Mouse (Mus musculus) CH12.LX (cell line): ENCODE measurements around the gene Dusp22.

Experiments
- CHD2 ChIP-seq: IDR thresholded peaks from 2 replicates; pipeline ENCODE4 v1.6.1; 2011; ENCODE audit warnings: low read length, improper control_type of control experiment
- CTCF ChIP-seq, 2 experiments: IDR thresholded peaks in 1 of 2; conservative IDR thresholded peaks in 1 of 2; 2 replicates each; pipeline ENCODE4 v1.5.1; 2011 to 2012; ENCODE audit warnings: low read depth in 2 of 2, low read length in 2 of 2, improper control_type of control experiment in 1 of 2, inconsistent platforms in 1 of 2, mild to moderate bottlenecking in 1 of 2, moderate library complexity in 1 of 2
- E2F4 ChIP-seq: IDR thresholded peaks from 2 replicates; pipeline ENCODE4 v1.6.1; 2011; ENCODE audit warnings: low read depth, low read length, improper control_type of control experiment; ENCODE audit not compliant: insufficient replicate concordance
- ELF1 ChIP-seq: IDR thresholded peaks from 2 replicates; pipeline ENCODE4 v1.6.1; 2014; ENCODE audit warnings: low read depth, mild to moderate bottlenecking, inconsistent platforms, low read length, improper control_type of control experiment
- EP300 ChIP-seq: IDR thresholded peaks from 2 replicates; pipeline ENCODE4 v1.6.1; 2011; ENCODE audit warnings: low read length, improper control_type of control experiment
- GABPA ChIP-seq: IDR thresholded peaks from 2 replicates; pipeline ENCODE4 v1.6.1; 2012; ENCODE audit warnings: low read depth, low read length, improper control_type of control experiment, inconsistent platforms; ENCODE audit not compliant: insufficient replicate concordance
- MAFK ChIP-seq: IDR thresholded peaks from 2 replicates; pipeline ENCODE4 v1.6.1; 2011; ENCODE audit warnings: low read length, improper control_type of control experiment; ENCODE audit not compliant: insufficient replicate concordance
- PAX5 ChIP-seq: IDR thresholded peaks from 2 replicates; pipeline ENCODE4 v1.6.1; 2012; ENCODE audit warnings: low read length, inconsistent platforms, mixed read lengths
- POLR2A ChIP-seq: IDR thresholded peaks from 2 replicates; pipeline ENCODE4 v1.6.1; 2011; ENCODE audit warnings: low read depth, mild to moderate bottlenecking, improper control_type of control experiment, low read length
- SMC3 ChIP-seq: IDR thresholded peaks from 2 replicates; pipeline ENCODE4 v1.6.1; 2011; ENCODE audit warnings: low read depth, low read length, improper control_type of control experiment
- TBP ChIP-seq: conservative IDR thresholded peaks from 2 replicates; pipeline ENCODE4 v1.6.1; 2011; ENCODE audit warnings: low read depth, low read length, improper control_type of control experiment
- USF1 ChIP-seq: IDR thresholded peaks from 2 replicates; pipeline ENCODE4 v1.6.1; 2014; ENCODE audit warnings: low read depth, mild to moderate bottlenecking, inconsistent platforms, low read length, improper control_type of control experiment
- ZC3H11A ChIP-seq: IDR thresholded peaks from 2 replicates; pipeline ENCODE4 v1.6.1; 2012; ENCODE audit warnings: low read depth, mild to moderate bottlenecking, inconsistent platforms, low read length, improper control_type of control experiment

DNA sequence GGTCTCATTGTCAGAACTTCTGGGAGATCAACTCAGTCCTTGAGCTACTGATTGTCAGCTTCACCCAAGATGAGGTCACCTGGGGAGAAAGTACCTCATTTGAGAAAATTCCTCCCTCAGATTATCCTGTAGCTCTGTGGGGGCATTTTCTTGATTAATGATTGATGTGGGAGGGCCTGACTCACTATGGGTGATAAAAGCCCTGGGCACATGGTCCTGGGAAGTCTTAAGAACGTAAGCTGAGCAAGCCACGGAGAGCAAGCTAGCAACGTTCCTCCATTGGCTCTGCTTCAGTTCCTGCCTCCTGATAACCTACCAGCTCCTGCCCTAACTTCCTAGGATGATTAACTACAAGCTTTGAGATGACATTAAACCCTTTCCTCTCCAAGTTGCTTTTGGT is 53.8 kb downstream of the Dusp22 start:
- TF ChIP-seq USF1, result no peak
- no peak for TF ChIP-seq POLR2A
- no peak for TF ChIP-seq E2F4
- TF ChIP-seq EP300, result no peak
- no peak for TF ChIP-seq CTCF (conservative IDR thresholded peaks at IDR 0.05 in 1 of 2, IDR thresholded peaks at IDR 0.05 in 1 of 2; ENCODE audit: low read depth in 2 of 2, low read length in 2 of 2)
- TF ChIP-seq ZC3H11A, result no peak
- no peak for TF ChIP-seq ELF1
- no peak for TF ChIP-seq SMC3
- no peak for TF ChIP-seq MAFK
- TF ChIP-seq TBP, result no peak
- TF ChIP-seq GABPA, result no peak
- TF ChIP-seq CHD2, result no peak
- no peak for TF ChIP-seq PAX5
